Mouse (Mus musculus) ovary, postnatal 14 days (tissue): Measurements from ENCODE around the gene Arl9.
"Not testable (repeated sequence)": the region's sequence is repeated elsewhere in the genome, so short reads cannot be mapped to it uniquely, and the experiment has no call there.

Source experiments
- DNase-seq: peaks from one replicate; pipeline ENCODE4 v3.0.0; 2022; ENCODE audit warnings: low spot score

Gene Arl9

GRCm38 (mm10) chr5:77004051-77004821 lies at the start of gene Arl9:
Gene Arl9, plus strand, starts transcription at chr5:77004055.
- no peak for DNase-seq

GRCm38 (mm10) chr5:76954271-76954900 lies 49.5 kb upstream of the Arl9 start:
- DNase-seq = no peak

- DNase-seq = no peak
These were observed 48.4 kb upstream of the Arl9 start for GRCm38 (mm10) chr5:76955474-76955873.

- no peak for DNase-seq
These were observed 45.9 kb upstream of the Arl9 start for GRCm38 (mm10) chr5:76957954-76958353.

- DNase-seq = no peak
These were observed 44.3 kb upstream of the Arl9 start for GRCm38 (mm10) chr5:76959587-76959986.

- DNase-seq = no peak
These were observed 41.3 kb upstream of the Arl9 start for GRCm38 (mm10) chr5:76962545-76962944.

GRCm38 (mm10) chr5:76964651-76965050 lies 39.2 kb upstream of the Arl9 start:
- no peak for DNase-seq

GRCm38 (mm10) chr5:76969250-76969649 lies 34.6 kb upstream of the Arl9 start:
- DNase-seq = no peak

- not testable (repeated sequence) for DNase-seq
These were observed 32.7 kb upstream of the Arl9 start for GRCm38 (mm10) chr5:76971115-76971514.

- DNase-seq = no peak
These were observed 30.4 kb upstream of the Arl9 start for GRCm38 (mm10) chr5:76973488-76973887.

- no peak for DNase-seq
These were observed 29.7 kb upstream of the Arl9 start for GRCm38 (mm10) chr5:76974207-76974553.

- DNase-seq = peak; percentile 72
These were observed 29.1 kb upstream of the Arl9 start, which contains the start of gene Srp72 for GRCm38 (mm10) chr5:76974554-76975285. Gene Srp72, plus strand, starts transcription at chr5:76974683.

GRCm38 (mm10) chr5:76975736-76976135 lies 28.1 kb upstream of the Arl9 start:
- no peak for DNase-seq

GRCm38 (mm10) chr5:76984015-76984414 lies 19.8 kb upstream of the Arl9 start:
- no peak for DNase-seq

- DNase-seq = no peak
These were observed 13.1 kb upstream of the Arl9 start for GRCm38 (mm10) chr5:76990789-76991188.

- no peak for DNase-seq
These were observed 10.6 kb upstream of the Arl9 start for GRCm38 (mm10) chr5:76993174-76993814.

GRCm38 (mm10) chr5:76998416-76998815 lies 5.4 kb upstream of the Arl9 start:
- no peak for DNase-seq

GRCm38 (mm10) chr5:77001192-77001591 lies 2.7 kb upstream of the Arl9 start:
- DNase-seq = no peak

GRCm38 (mm10) chr5:77010352-77010751 lies 6.5 kb downstream of the Arl9 start:
- no peak for DNase-seq

- DNase-seq = no peak
These were observed 7.2 kb downstream of the Arl9 start for GRCm38 (mm10) chr5:77011082-77011481.

GRCm38 (mm10) chr5:77013171-77013570 lies 9.3 kb downstream of the Arl9 start:
- no peak for DNase-seq
